Mouse (Mus musculus) neutrophil, adult 65 days (primary cell): Measurements from ENCODE around the gene H2al1a. TPM values are rescaled to one million over a fixed set of nuclear protein-coding genes. Genes with fewer than 3 reads are reported as not detected.

Experiments
- total RNA-seq: library from RNA; stranded (reverse); gene quantifications from 2 replicates; pipeline ENCODE4 v1.2.4, GENCODE M21; 2023

Gene H2al1a
- total RNA-seq, result not detected in 2 replicates

GRCm38 (mm10) chrX:11298957-11299356 lies at the start of gene H2al1a:
TSS of gene H2al1a (plus strand) at chrX:11299257.

GRCm38 (mm10) chrX:11302132-11302531 lies 3.1 kb downstream of the H2al1a start, which contains the start of gene H2al1b:
TSS of gene H2al1b (plus strand) at chrX:11302432.

GRCm38 (mm10) chrX:11305355-11305754 lies 6.3 kb downstream of the H2al1a start, which contains the start of gene H2al1c:
TSS of gene H2al1c (plus strand) at chrX:11305655.

GRCm38 (mm10) chrX:11308524-11308923 lies 9.5 kb downstream of the H2al1a start, which contains the start of gene H2al1d:
TSS of gene H2al1d (plus strand) at chrX:11308824.

GRCm38 (mm10) chrX:11311634-11312033 lies 12.6 kb downstream of the H2al1a start, which contains the start of gene H2al1e:
TSS of gene H2al1e (plus strand) at chrX:11311934.

GRCm38 (mm10) chrX:11314858-11315257 lies 15.8 kb downstream of the H2al1a start, which contains the start of gene H2al1f:
TSS of gene H2al1f (plus strand) at chrX:11315158.

GRCm38 (mm10) chrX:11317956-11318355 lies 18.9 kb downstream of the H2al1a start, which contains the start of gene H2al1g:
TSS of gene H2al1g (plus strand) at chrX:11318256.

GRCm38 (mm10) chrX:11321192-11321591 lies 22.1 kb downstream of the H2al1a start, which contains the start of gene H2al1h:
TSS of gene H2al1h (plus strand) at chrX:11321492.

GRCm38 (mm10) chrX:11324359-11324758 lies 25.3 kb downstream of the H2al1a start, which contains the start of gene H2al1i:
TSS of gene H2al1i (plus strand) at chrX:11324659.

GRCm38 (mm10) chrX:11327522-11327921 lies 28.5 kb downstream of the H2al1a start, which contains the start of gene H2al1j:
TSS of gene H2al1j (plus strand) at chrX:11327822.

Other genes with a start within 250 kb of the H2al1a start
- gene H2al1b, start 3.2 kb downstream of the H2al1a start, total RNA-seq, result not detected in 2 replicates
- not detected in 2 replicates for gene H2al1c, start 6.4 kb downstream of the H2al1a start, total RNA-seq
- not detected in 2 replicates for gene H2al1d, start 9.6 kb downstream of the H2al1a start, total RNA-seq
- not detected in 2 replicates for gene H2al1e, start 12.7 kb downstream of the H2al1a start, total RNA-seq
- not detected in 2 replicates for gene H2al1f, start 15.9 kb downstream of the H2al1a start, total RNA-seq
- gene H2al1g, start 19.0 kb downstream of the H2al1a start, total RNA-seq, result not detected in 2 replicates
- gene H2al1h, start 22.2 kb downstream of the H2al1a start, total RNA-seq, result not detected in 2 replicates
- gene H2al1i, start 25.4 kb downstream of the H2al1a start, total RNA-seq, result not detected in 2 replicates
- gene H2al1j, start 28.6 kb downstream of the H2al1a start, total RNA-seq, result not detected in 2 replicates